Mouse (Mus musculus): ENCODE results near the gene Kcnh4. TPM values are rescaled to one million over a fixed set of nuclear protein-coding genes. Genes with fewer than 3 reads are reported as not detected.

Gene Kcnh4
- polyA plus RNA-seq, 1 experiment: not detected

- TF ChIP-seq MYOG (IDR thresholded peaks at IDR 0.05; ENCODE audit: control insufficient read depth, extremely low read depth, insufficient read length): no peak
- TF ChIP-seq MAX (IDR thresholded peaks at IDR 0.05): no peak
- no peak for TF ChIP-seq CEBPB (IDR thresholded peaks at IDR 0.05; ENCODE audit: low read depth)
- no peak for TF ChIP-seq CTCF (IDR thresholded peaks at IDR 0.05; ENCODE audit: control insufficient read depth, insufficient read depth, insufficient read length)
- no peak for TF ChIP-seq FOSL1 (IDR thresholded peaks at IDR 0.05; ENCODE audit: insufficient read depth, low read length, poor library complexity, severe bottlenecking)
- no peak for TF ChIP-seq MYOD1 (IDR thresholded peaks at IDR 0.05; ENCODE audit: control insufficient read depth, insufficient read length, low read depth)
- no peak for TF ChIP-seq USF1 (IDR thresholded peaks at IDR 0.05; ENCODE audit: low read depth)
- Histone ChIP-seq H3K79me3 (ENCODE audit: low read depth) (no peaks in the 10 kb centered on the region), H3K4me3 (ENCODE audit: insufficient read depth, poor library complexity, severe bottlenecking) (no peak overlapping the region), H3ac (ENCODE audit: control insufficient read depth, insufficient read length, low read depth) (no peak overlapping the region), H3K79me2 (ENCODE audit: control insufficient read depth, insufficient read depth) (no peaks in the 10 kb centered on the region), H3K36me3 (ENCODE audit: control insufficient read depth, insufficient read depth) (no peaks in the 10 kb centered on the region), H3K27me3 (ENCODE audit: control insufficient read depth, insufficient read depth, insufficient read length) (peaks cover 89% of the 10 kb centered on the region)
Measured at GRCm38 (mm10) chr11:100756476-100756875, 3.3 kb downstream of the Kcnh4 start.

DNA sequence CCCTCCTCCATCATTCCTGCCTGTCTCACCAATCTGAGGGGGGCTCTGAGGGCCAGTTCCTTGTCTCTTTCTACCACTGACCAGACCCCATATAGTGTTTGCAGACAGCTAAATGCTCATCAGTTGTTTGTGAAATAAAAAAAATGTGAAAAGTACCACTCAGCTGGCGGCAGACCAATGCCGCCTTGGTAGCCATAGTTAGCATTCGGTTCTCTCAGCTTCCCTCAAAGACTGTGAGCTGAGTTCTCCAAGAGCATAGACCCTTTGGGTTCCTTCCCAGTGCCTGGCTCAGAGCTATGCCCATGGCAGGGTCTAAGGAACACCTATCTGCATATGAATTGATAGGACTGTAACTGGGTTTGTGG is 5.1 kb downstream of the Kcnh4 start:
- H3K36me3 ChIP-seq (ENCODE audit: control insufficient read depth, insufficient read depth): no peaks in the 10 kb centered on the region
- H3K79me2 ChIP-seq (ENCODE audit: control insufficient read depth, insufficient read depth): no peaks in the 10 kb centered on the region
- H3K27me3 ChIP-seq (ENCODE audit: control insufficient read depth, insufficient read depth, insufficient read length): peaks cover 83% of the 10 kb centered on the region
- H3K4me3 ChIP-seq (ENCODE audit: insufficient read depth, poor library complexity, severe bottlenecking): no peak overlapping the region
- TF ChIP-seq FOSL1 (IDR thresholded peaks at IDR 0.05; ENCODE audit: insufficient read depth, low read length, poor library complexity, severe bottlenecking) (no peak), MYOG (IDR thresholded peaks at IDR 0.05; ENCODE audit: control insufficient read depth, extremely low read depth, insufficient read length) (no peak)
- H3K79me3 ChIP-seq (ENCODE audit: low read depth): no peaks in the 10 kb centered on the region
- no peak overlapping the region for H3ac ChIP-seq (ENCODE audit: control insufficient read depth, insufficient read length, low read depth)

- peaks cover 83% of the 10 kb centered on the region for H3K27me3 ChIP-seq (ENCODE audit: control insufficient read depth, insufficient read depth, insufficient read length)
- no peaks in the 10 kb centered on the region for H3K79me2 ChIP-seq (ENCODE audit: control insufficient read depth, insufficient read depth)
- H3K36me3 ChIP-seq (ENCODE audit: control insufficient read depth, insufficient read depth): no peaks in the 10 kb centered on the region
- no peaks in the 10 kb centered on the region for H3K79me3 ChIP-seq (ENCODE audit: low read depth)
- no peak overlapping the region for H3K4me3 ChIP-seq (ENCODE audit: insufficient read depth, poor library complexity, severe bottlenecking)
- no peak for TF ChIP-seq MAX (IDR thresholded peaks at IDR 0.05)
- no peak for TF ChIP-seq CTCF (IDR thresholded peaks at IDR 0.05; ENCODE audit: control insufficient read depth, insufficient read depth, insufficient read length)
- TF ChIP-seq FOSL1 (IDR thresholded peaks at IDR 0.05; ENCODE audit: insufficient read depth, low read length, poor library complexity, severe bottlenecking): no peak
- H3ac ChIP-seq (ENCODE audit: control insufficient read depth, insufficient read length, low read depth): no peak overlapping the region
Measured at GRCm38 (mm10) chr11:100754021-100754692, 5.6 kb downstream of the Kcnh4 start.

- Histone ChIP-seq H3ac (ENCODE audit: control insufficient read depth, insufficient read length, low read depth) (no peak overlapping the region), H3K4me3 (ENCODE audit: insufficient read depth, poor library complexity, severe bottlenecking) (no peak overlapping the region), H3K79me2 (ENCODE audit: control insufficient read depth, insufficient read depth) (no peaks in the 10 kb centered on the region), H3K36me3 (ENCODE audit: control insufficient read depth, insufficient read depth) (no peaks in the 10 kb centered on the region), H3K27me3 (ENCODE audit: control insufficient read depth, insufficient read depth, insufficient read length) (peaks cover 87% of the 10 kb centered on the region), H3K79me3 (ENCODE audit: low read depth) (no peaks in the 10 kb centered on the region)
- no peak for TF ChIP-seq MYOD1 (IDR thresholded peaks at IDR 0.05; ENCODE audit: control insufficient read depth, insufficient read length, low read depth)
- no peak for TF ChIP-seq CTCF (IDR thresholded peaks at IDR 0.05; ENCODE audit: control insufficient read depth, insufficient read depth, insufficient read length)
- TF ChIP-seq MAX (IDR thresholded peaks at IDR 0.05): no peak
- TF ChIP-seq USF1 (IDR thresholded peaks at IDR 0.05; ENCODE audit: low read depth): no peak
- TF ChIP-seq CEBPB (IDR thresholded peaks at IDR 0.05; ENCODE audit: low read depth): no peak
- TF ChIP-seq MYOG (IDR thresholded peaks at IDR 0.05; ENCODE audit: control insufficient read depth, extremely low read depth, insufficient read length): no peak
Measured at GRCm38 (mm10) chr11:100752294-100752693, 7.4 kb downstream of the Kcnh4 start.

GRCm38 (mm10) chr11:100750127-100750526 is 9.6 kb downstream of the Kcnh4 start:
- H3K79me2 ChIP-seq (ENCODE audit: control insufficient read depth, insufficient read depth): no peaks in the 10 kb centered on the region
- no peak overlapping the region for H3K4me3 ChIP-seq (ENCODE audit: insufficient read depth, poor library complexity, severe bottlenecking)
- H3K27me3 ChIP-seq (ENCODE audit: control insufficient read depth, insufficient read depth, insufficient read length): peaks cover 84% of the 10 kb centered on the region

DNA sequence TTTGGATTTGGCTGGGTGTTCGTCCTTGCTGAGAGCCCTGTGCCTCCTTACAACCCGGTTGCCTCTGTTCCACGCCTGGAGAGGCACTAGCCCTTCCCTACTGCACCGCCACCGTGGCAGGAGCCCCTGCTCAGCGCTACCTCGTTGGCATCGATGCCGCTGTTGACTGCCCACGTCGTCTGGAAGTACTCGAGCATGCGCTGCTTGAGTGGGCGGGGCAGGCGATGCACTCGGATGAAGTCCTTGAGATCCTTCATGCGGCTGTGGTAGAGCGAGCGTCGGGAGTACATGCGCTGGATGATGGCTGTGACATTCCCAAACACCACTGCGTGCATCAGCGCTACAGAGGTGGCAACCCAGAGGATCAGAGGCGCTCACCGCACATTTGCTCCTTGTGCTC is 10.3 kb downstream of the Kcnh4 start:
- no peak overlapping the region for H3K4me3 ChIP-seq (ENCODE audit: insufficient read depth, poor library complexity, severe bottlenecking)
- H3K79me3 ChIP-seq (ENCODE audit: low read depth): no peaks in the 10 kb centered on the region
- H3K27me3 ChIP-seq (ENCODE audit: control insufficient read depth, insufficient read depth, insufficient read length): peaks cover 78% of the 10 kb centered on the region

More at GRCm38 (mm10) chr11:100750127-100750526, 9.6 kb downstream of the Kcnh4 start:
- Histone ChIP-seq H3K36me3 (ENCODE audit: control insufficient read depth, insufficient read depth) (no peaks in the 10 kb centered on the region), H3K79me3 (ENCODE audit: low read depth) (no peaks in the 10 kb centered on the region), H3ac (ENCODE audit: control insufficient read depth, insufficient read length, low read depth) (no peak overlapping the region)
- TF ChIP-seq USF1 (IDR thresholded peaks at IDR 0.05; ENCODE audit: low read depth): no peak
- no peak for TF ChIP-seq CEBPB (IDR thresholded peaks at IDR 0.05; ENCODE audit: low read depth)

More for the DNA sequence above, 10.3 kb downstream of the Kcnh4 start:
- Histone ChIP-seq H3K36me3 (ENCODE audit: control insufficient read depth, insufficient read depth) (no peaks in the 10 kb centered on the region), H3K79me2 (ENCODE audit: control insufficient read depth, insufficient read depth) (no peaks in the 10 kb centered on the region), H3ac (ENCODE audit: control insufficient read depth, insufficient read length, low read depth) (no peak overlapping the region)
- TF ChIP-seq CTCF (IDR thresholded peaks at IDR 0.05; ENCODE audit: control insufficient read depth, insufficient read depth, insufficient read length) (no peak), MAX (IDR thresholded peaks at IDR 0.05) (no peak), MYOG (IDR thresholded peaks at IDR 0.05; ENCODE audit: control insufficient read depth, extremely low read depth, insufficient read length) (no peak), FOSL1 (IDR thresholded peaks at IDR 0.05; ENCODE audit: insufficient read depth, low read length, poor library complexity, severe bottlenecking) (no peak)

Measured in C2C12 (cell line).